Mouse (Mus musculus) testis, adult 2 months (tissue): Measurements from ENCODE around the gene Gnb1l. TPM values are rescaled to one million over a fixed set of nuclear protein-coding genes. Genes with fewer than 3 reads are reported as not detected.
"Not testable (repeated sequence)": the region's sequence is repeated elsewhere in the genome, so short reads cannot be mapped to it uniquely, and the experiment has no call there.

ENCODE experiments used
- H3K27ac ChIP-seq: fragments of 200-500 bp; 2 replicates; pipeline ENCODE4 v1.5.1; 2012; ENCODE audit warnings: low read depth, low read length; ENCODE audit not compliant: control insufficient read depth, insufficient read depth
- H3K27me3 ChIP-seq: fragments of 200-500 bp; 2 replicates; pipeline ENCODE4 v1.6.1; 2012; ENCODE audit warnings: mild to moderate bottlenecking, low read length, moderate library complexity; ENCODE audit not compliant: control insufficient read depth, insufficient read depth
- H3K36me3 ChIP-seq: fragments of 200-500 bp; 2 replicates; pipeline ENCODE4 v1.6.1; 2012; ENCODE audit warnings: mild to moderate bottlenecking, low read length; ENCODE audit not compliant: control insufficient read depth, insufficient read depth
- H3K4me1 ChIP-seq: fragments of 200-500 bp; 2 replicates; pipeline ENCODE4 v1.6.1; 2012; ENCODE audit warnings: low read length; ENCODE audit not compliant: control insufficient read depth, insufficient read depth
- H3K4me3 ChIP-seq: fragments of 200-500 bp; 2 replicates; pipeline ENCODE4 v1.5.1; 2012; ENCODE audit warnings: low read depth, mild to moderate bottlenecking, low read length, moderate library complexity, mixed read lengths; ENCODE audit not compliant: control insufficient read depth
- CTCF ChIP-seq: fragments of 200-500 bp; IDR thresholded peaks from 2 replicates; pipeline ENCODE4 v1.5.1; 2012; ENCODE audit warnings: low read depth, mild to moderate bottlenecking, inconsistent platforms, low read length, moderate library complexity; ENCODE audit not compliant: control insufficient read depth, insufficient read depth, insufficient replicate concordance
- POLR2A ChIP-seq: fragments of 200-500 bp; IDR thresholded peaks from 2 replicates; pipeline ENCODE4 v1.6.1; 2012; ENCODE audit warnings: low read depth, mild to moderate bottlenecking, inconsistent platforms, low read length, moderate library complexity; ENCODE audit not compliant: control insufficient read depth
- polyA plus RNA-seq: library from polyadenylated mRNA; depleted of rRNA; stranded (reverse); fragments of >200 nt; gene quantifications from 2 replicates; pipeline ENCODE4 v1.2.3, GENCODE M21; 2012

Gnb1l gene
- polyA plus RNA-seq, 1 experiment: 75.5 TPM

GRCm38 (mm10) chr16:18528656-18529055, 30.1 kb downstream of the Gnb1l start:
- no peak overlapping the region for H3K4me3 ChIP-seq
- no peaks in the 10 kb centered on the region for H3K4me1 ChIP-seq
- H3K27ac ChIP-seq: no peak overlapping the region
- H3K36me3 ChIP-seq: no peaks in the 10 kb centered on the region
- TF ChIP-seq CTCF (no peak), POLR2A (no peak)
- no peaks in the 10 kb centered on the region for H3K27me3 ChIP-seq

- H3K27ac ChIP-seq, H3K27me3 ChIP-seq, H3K36me3 ChIP-seq, H3K4me3 ChIP-seq, H3K4me1 ChIP-seq: not testable (repeated sequence)
These were observed 34.5 kb downstream of the Gnb1l start for GRCm38 (mm10) chr16:18533061-18533460.

GRCm38 (mm10) chr16:18537407-18537990, 39.0 kb downstream of the Gnb1l start:
- Histone ChIP-seq H3K27me3 (no peaks in the 10 kb centered on the region), H3K4me3 (no peak overlapping the region), H3K4me1 (no peaks in the 10 kb centered on the region), H3K36me3 (no peaks in the 10 kb centered on the region), H3K27ac (no peak overlapping the region)
- TF ChIP-seq CTCF: no peak
- no peak for TF ChIP-seq POLR2A

- TF ChIP-seq CTCF (no peak), POLR2A (no peak)
- Histone ChIP-seq H3K4me3 (no peak overlapping the region), H3K27ac (no peak overlapping the region), H3K36me3 (no peaks in the 10 kb centered on the region), H3K4me1 (no peaks in the 10 kb centered on the region), H3K27me3 (no peaks in the 10 kb centered on the region)
These were observed 40.8 kb downstream of the Gnb1l start for GRCm38 (mm10) chr16:18539281-18539680.

GRCm38 (mm10) chr16:18543151-18543829, 44.8 kb downstream of the Gnb1l start:
- no peaks in the 10 kb centered on the region for H3K36me3 ChIP-seq
- no peak overlapping the region for H3K4me3 ChIP-seq
- no peak overlapping the region for H3K27ac ChIP-seq
- H3K27me3 ChIP-seq: no peaks in the 10 kb centered on the region
- TF ChIP-seq POLR2A (no peak), CTCF (no peak)
- H3K4me1 ChIP-seq: peaks cover 4% of the 10 kb centered on the region

- Histone ChIP-seq H3K27ac (no peak overlapping the region), H3K4me1 (peaks cover 5% of the 10 kb centered on the region), H3K27me3 (no peaks in the 10 kb centered on the region), H3K36me3 (no peaks in the 10 kb centered on the region), H3K4me3 (no peak overlapping the region)
- TF ChIP-seq POLR2A (no peak), CTCF (no peak)
These were observed 49.4 kb downstream of the Gnb1l start for GRCm38 (mm10) chr16:18547891-18548290.

GRCm38 (mm10) chr16:18551604-18552003, 53.1 kb downstream of the Gnb1l start:
- no peak overlapping the region for H3K4me3 ChIP-seq
- no peak overlapping the region for H3K27ac ChIP-seq
- no peaks in the 10 kb centered on the region for H3K27me3 ChIP-seq
- peaks cover 5% of the 10 kb centered on the region for H3K4me1 ChIP-seq
- TF ChIP-seq POLR2A: no peak
- TF ChIP-seq CTCF: no peak
- H3K36me3 ChIP-seq: no peaks in the 10 kb centered on the region
